Mouse (Mus musculus): Measurements from ENCODE around the gene Wwc2. TPM values are rescaled to one million over a fixed set of nuclear protein-coding genes. Genes with fewer than 3 reads are reported as not detected.

Gene Wwc2
- polyA plus RNA-seq, 1 experiment from 2014 or later, result 4.7 TPM

- H3K9me3 ChIP-seq (replicated peaks), result no peaks in the 10 kb centered on the region
- H3K9ac ChIP-seq, result no peak overlapping the region
- no peaks in the 10 kb centered on the region for H3K4me1 ChIP-seq
- no peaks in the 10 kb centered on the region for H3K36me3 ChIP-seq
- WGBS (ENCODE audit: insufficient replicate concordance), result 65% methylated on average over 6 of the region's 6 CpGs
- no peak overlapping the region for H3K4me3 ChIP-seq
- H3K27me3 ChIP-seq (replicated peaks), result no peaks in the 10 kb centered on the region
- no peak for ATAC-seq
- no peak overlapping the region for H3K27ac ChIP-seq
- H3K4me2 ChIP-seq, result no peak overlapping the region
Observed at GRCm38 (mm10) chr8:47799438-47799837, 191.3 kb downstream of the Wwc2 start.

DNA sequence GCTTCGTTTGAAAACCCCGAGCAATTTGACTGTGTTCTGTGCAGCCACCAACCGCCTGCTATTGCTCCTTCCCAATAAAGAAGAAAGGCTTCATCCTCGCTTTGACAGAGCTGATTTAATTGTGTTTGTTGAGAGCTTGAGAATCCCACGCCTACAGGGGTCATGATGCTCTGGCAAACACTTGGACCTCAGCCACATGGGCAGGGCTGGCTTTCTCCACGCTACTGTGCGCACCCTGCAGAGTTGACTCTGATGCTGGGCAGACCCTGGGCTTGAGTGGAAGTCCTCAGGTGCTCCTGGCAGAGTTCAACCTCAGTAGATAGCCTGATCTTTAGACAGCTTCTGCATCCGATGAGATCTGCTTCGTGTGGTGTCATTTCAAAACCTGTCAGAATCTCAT is 198.7 kb downstream of the Wwc2 start:
- ATAC-seq, result no peak
- WGBS (ENCODE audit: insufficient replicate concordance), result 65% methylated on average over 9 of the region's 9 CpGs
- Histone ChIP-seq H3K4me3 (no peak overlapping the region), H3K4me2 (no peak overlapping the region), H3K9ac (no peak overlapping the region), H3K9me3 (replicated peaks) (no peaks in the 10 kb centered on the region), H3K27me3 (replicated peaks) (no peaks in the 10 kb centered on the region), H3K27ac (no peak overlapping the region), H3K36me3 (no peaks in the 10 kb centered on the region), H3K4me1 (no peaks in the 10 kb centered on the region)

DNA sequence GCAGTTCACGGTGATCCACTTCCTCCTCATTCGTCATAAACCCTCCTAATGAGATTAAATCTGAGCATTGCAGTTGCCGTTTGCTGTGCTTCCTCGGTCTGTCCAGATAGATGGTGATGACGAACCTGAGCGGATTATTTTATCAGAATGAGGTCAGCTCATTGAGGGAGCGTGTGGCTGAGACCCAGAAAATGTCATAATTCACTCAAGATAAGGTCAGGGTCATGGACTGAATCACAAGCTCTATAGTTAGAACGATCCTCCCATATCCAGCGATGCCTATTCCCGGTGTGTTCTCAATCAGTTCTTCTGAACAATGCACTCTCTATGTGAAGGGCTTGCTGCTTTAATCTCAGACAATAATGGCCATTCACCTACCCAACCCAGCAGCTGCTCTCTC is 203.0 kb downstream of the Wwc2 start:
- Histone ChIP-seq H3K27ac (no peak overlapping the region), H3K9ac (no peak overlapping the region), H3K4me1 (no peaks in the 10 kb centered on the region), H3K4me3 (no peak overlapping the region), H3K4me2 (no peak overlapping the region), H3K9me3 (replicated peaks) (no peaks in the 10 kb centered on the region), H3K36me3 (no peaks in the 10 kb centered on the region), H3K27me3 (replicated peaks) (no peaks in the 10 kb centered on the region)
- WGBS (ENCODE audit: insufficient replicate concordance), result 48% methylated on average over 10 of the region's 10 CpGs
- ATAC-seq, result no peak

GRCm38 (mm10) chr8:47786323-47786722 is 204.4 kb downstream of the Wwc2 start:
- no peaks in the 10 kb centered on the region for H3K9me3 ChIP-seq (replicated peaks)
- ATAC-seq, result no peak
- 87% methylated on average over 15 of the region's 15 CpGs for WGBS (ENCODE audit: insufficient replicate concordance)

DNA sequence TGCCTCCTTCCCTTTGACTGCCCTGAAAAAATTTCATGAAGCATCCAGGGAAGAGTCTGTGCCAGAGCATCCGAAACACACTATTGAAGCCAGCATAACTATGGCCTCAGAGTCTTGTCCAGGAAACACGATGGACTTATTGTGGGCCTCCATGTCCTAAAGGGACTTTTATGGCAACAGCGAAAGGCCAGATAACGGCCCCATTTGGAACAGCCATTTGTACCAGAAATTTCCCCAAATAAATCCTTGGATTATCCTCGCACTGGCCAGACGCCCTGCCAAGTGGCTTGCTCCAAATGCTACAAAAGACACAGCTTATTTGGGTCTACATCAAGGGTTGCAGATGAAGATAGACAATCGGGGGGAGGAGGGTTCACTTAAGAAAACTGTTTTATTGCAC is 206.3 kb downstream of the Wwc2 start:
- Histone ChIP-seq H3K27ac (no peak overlapping the region), H3K4me1 (no peaks in the 10 kb centered on the region), H3K9me3 (replicated peaks) (no peaks in the 10 kb centered on the region), H3K4me3 (no peak overlapping the region), H3K27me3 (replicated peaks) (no peaks in the 10 kb centered on the region), H3K36me3 (no peaks in the 10 kb centered on the region), H3K4me2 (no peak overlapping the region), H3K9ac (no peak overlapping the region)
- 72% methylated on average over 7 of the region's 7 CpGs for WGBS (ENCODE audit: insufficient replicate concordance)
- no peak for ATAC-seq

More at GRCm38 (mm10) chr8:47786323-47786722, 204.4 kb downstream of the Wwc2 start:
- H3K27me3 ChIP-seq (replicated peaks), result no peaks in the 10 kb centered on the region
- no peak overlapping the region for H3K27ac ChIP-seq
- no peaks in the 10 kb centered on the region for H3K36me3 ChIP-seq
- no peak overlapping the region for H3K9ac ChIP-seq
- H3K4me1 ChIP-seq, result no peaks in the 10 kb centered on the region
- no peak overlapping the region for H3K4me3 ChIP-seq
- no peak overlapping the region for H3K4me2 ChIP-seq

GRCm38 (mm10) chr8:47783944-47784343 is 206.8 kb downstream of the Wwc2 start:
- no peak overlapping the region for H3K4me2 ChIP-seq
- 78% methylated on average over 6 of the region's 6 CpGs for WGBS (ENCODE audit: insufficient replicate concordance)
- no peaks in the 10 kb centered on the region for H3K9me3 ChIP-seq (replicated peaks)
- H3K27ac ChIP-seq, result no peak overlapping the region
- no peaks in the 10 kb centered on the region for H3K36me3 ChIP-seq
- H3K4me3 ChIP-seq, result no peak overlapping the region
- H3K9ac ChIP-seq, result no peak overlapping the region
- H3K4me1 ChIP-seq, result no peaks in the 10 kb centered on the region
- no peaks in the 10 kb centered on the region for H3K27me3 ChIP-seq (replicated peaks)
- no peak for ATAC-seq

DNA sequence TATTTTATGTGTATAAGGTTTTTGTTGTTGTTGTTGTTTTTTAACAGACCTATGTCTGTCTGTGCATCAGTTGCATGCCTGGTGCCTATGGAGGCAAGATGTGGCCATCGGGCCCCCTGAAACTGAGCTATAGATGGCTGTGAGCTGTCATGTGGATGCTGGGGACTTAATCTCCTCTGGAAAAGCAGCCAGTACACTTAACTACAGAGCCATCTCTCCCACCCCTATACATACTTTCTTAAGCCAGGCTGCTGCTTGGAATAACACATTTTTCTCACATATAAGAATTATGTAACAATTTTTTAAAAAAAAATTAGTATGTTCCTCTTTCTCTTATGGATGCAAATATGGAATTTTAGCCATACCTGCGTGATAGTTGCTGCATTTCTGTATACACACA is 207.2 kb downstream of the Wwc2 start:
- Histone ChIP-seq H3K4me3 (no peak overlapping the region), H3K4me1 (no peaks in the 10 kb centered on the region), H3K9ac (no peak overlapping the region), H3K4me2 (no peak overlapping the region), H3K36me3 (no peaks in the 10 kb centered on the region), H3K27ac (no peak overlapping the region), H3K27me3 (replicated peaks) (no peaks in the 10 kb centered on the region), H3K9me3 (replicated peaks) (no peaks in the 10 kb centered on the region)
- WGBS (ENCODE audit: insufficient replicate concordance), result 64% methylated on average over 2 of the region's 2 CpGs
- ATAC-seq, result no peak

- Histone ChIP-seq H3K4me1 (no peaks in the 10 kb centered on the region), H3K9me3 (replicated peaks) (no peaks in the 10 kb centered on the region), H3K4me3 (no peak overlapping the region), H3K27me3 (replicated peaks) (no peaks in the 10 kb centered on the region), H3K27ac (no peak overlapping the region), H3K4me2 (no peak overlapping the region), H3K9ac (no peak overlapping the region), H3K36me3 (no peaks in the 10 kb centered on the region)
- 73% methylated on average over 4 of the region's 4 CpGs for WGBS (ENCODE audit: insufficient replicate concordance)
- no peak for ATAC-seq
Observed at GRCm38 (mm10) chr8:47781881-47782280, 208.8 kb downstream of the Wwc2 start.

- WGBS (ENCODE audit: insufficient replicate concordance), result 66% methylated on average over 6 of the region's 6 CpGs
- no peak overlapping the region for H3K9ac ChIP-seq
- H3K36me3 ChIP-seq, result no peaks in the 10 kb centered on the region
- no peaks in the 10 kb centered on the region for H3K4me1 ChIP-seq
- H3K4me3 ChIP-seq, result no peak overlapping the region
- no peaks in the 10 kb centered on the region for H3K27me3 ChIP-seq (replicated peaks)
- no peak overlapping the region for H3K27ac ChIP-seq
- no peak for ATAC-seq
- H3K9me3 ChIP-seq (replicated peaks), result no peaks in the 10 kb centered on the region
- no peak overlapping the region for H3K4me2 ChIP-seq
Observed at GRCm38 (mm10) chr8:47779589-47779988, 211.1 kb downstream of the Wwc2 start.

- no peak for ATAC-seq
- Histone ChIP-seq H3K9ac (no peak overlapping the region), H3K4me1 (no peaks in the 10 kb centered on the region), H3K4me3 (no peak overlapping the region), H3K4me2 (no peak overlapping the region), H3K27ac (no peak overlapping the region), H3K9me3 (replicated peaks) (no peaks in the 10 kb centered on the region), H3K27me3 (replicated peaks) (no peaks in the 10 kb centered on the region), H3K36me3 (no peaks in the 10 kb centered on the region)
- WGBS (ENCODE audit: insufficient replicate concordance), result 75% methylated on average over 7 of the region's 7 CpGs
Observed at GRCm38 (mm10) chr8:47777415-47777814, 213.3 kb downstream of the Wwc2 start.

Other genes starting within 250 kb of the Wwc2 start
- not detected in 2 replicates for gene Cldn24, start 168.8 kb downstream of the Wwc2 start, polyA plus RNA-seq (2016; fragmentation: Nextera tagmentation; extraction: Ambion mirVana)
- not detected in 2 replicates for gene Cldn22, start 166.4 kb downstream of the Wwc2 start, polyA plus RNA-seq (2016; fragmentation: Nextera tagmentation; extraction: Ambion mirVana)
- 16.8 and 18.3 TPM in 2 replicates for gene Dctd, start 108.2 kb upstream of the Wwc2 start, polyA plus RNA-seq (2016; fragmentation: Nextera tagmentation; extraction: Ambion mirVana)

Measured in liver, embryonic 12.5 days (tissue).